Mouse (Mus musculus): ENCODE measurements around the gene Cypt4. TPM values are rescaled to one million over a fixed set of nuclear protein-coding genes. Genes with fewer than 3 reads are reported as not detected.

Gene Cypt4
- polyA plus RNA-seq (2015; fragmentation: Illumina TruSeq; extraction: RNeasy Lipid Tissue Mini Kit (QIAGEN cat#74804); ENCODE audit: insufficient read depth, low replicate concordance): not detected

DNA sequence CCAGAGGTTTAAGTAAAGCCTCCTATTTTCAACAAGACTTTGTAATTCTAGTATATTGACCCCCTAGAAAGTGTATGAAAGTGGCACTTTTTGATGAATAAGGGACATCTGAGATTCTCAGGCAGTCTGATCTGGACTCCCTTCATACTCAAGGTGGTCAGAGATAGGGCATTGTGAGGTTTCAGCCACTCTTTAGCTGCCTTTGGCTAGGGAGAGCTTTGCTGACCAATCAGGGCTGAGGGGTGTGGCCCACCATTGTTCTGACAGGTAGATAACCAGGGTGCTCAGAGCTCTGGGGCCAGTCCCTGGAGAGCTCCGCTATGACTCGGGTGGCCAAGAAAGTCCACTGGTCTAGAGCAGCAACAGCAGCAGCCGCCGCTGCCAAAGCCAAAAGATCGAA is at the start of gene Cypt4:
Gene Cypt4, plus strand, starts transcription at position 301 of the 400 bp plus-strand sequence.

Other genes with a start within 250 kb of the Cypt4 start
- 61.0 TPM for gene Dpy19l1, start 122.1 kb upstream of the Cypt4 start, polyA plus RNA-seq (2015; fragmentation: Illumina TruSeq; extraction: RNeasy Lipid Tissue Mini Kit (QIAGEN cat#74804); ENCODE audit: insufficient read depth, low replicate concordance)
- gene Dpy19l2, start 71.1 kb downstream of the Cypt4 start, polyA plus RNA-seq (2015; fragmentation: Illumina TruSeq; extraction: RNeasy Lipid Tissue Mini Kit (QIAGEN cat#74804); ENCODE audit: insufficient read depth, low replicate concordance): not detected
- not detected for gene Tbx20, start 149.1 kb downstream of the Cypt4 start, polyA plus RNA-seq (2015; fragmentation: Illumina TruSeq; extraction: RNeasy Lipid Tissue Mini Kit (QIAGEN cat#74804); ENCODE audit: insufficient read depth, low replicate concordance)